10 mouse cellular contexts compared by ENCODE assay signal in the genomic region with DNA sequence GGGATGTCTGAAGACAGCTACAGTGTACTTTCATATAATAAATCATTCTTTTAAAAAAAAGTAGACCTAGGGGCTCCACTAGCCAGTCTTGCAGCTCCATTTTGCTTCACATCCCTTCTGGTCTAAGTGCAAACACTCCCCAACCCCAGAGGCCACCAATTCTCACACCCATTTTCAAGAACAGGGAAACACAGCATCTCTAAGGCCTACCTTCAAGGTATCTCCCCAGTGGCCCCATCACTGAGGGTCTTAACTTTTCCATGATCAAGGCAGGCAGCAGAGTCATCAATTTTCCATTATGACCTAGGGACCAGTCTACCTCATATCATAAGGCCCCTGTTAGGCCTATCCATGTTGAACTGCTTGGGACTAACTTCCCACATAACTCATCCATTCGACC. TPM values are rescaled to one million over a fixed set of nuclear protein-coding genes. Genes with fewer than 3 reads are reported as not detected.
A peak's percentile ranks its signal among the peaks of the same experiment; 100 is the strongest.
DNase-seq lines count a peak whose midpoint lies in the region; ATAC-seq lines count a peak whose summit lies in the region.
"Had no signal": no experiment of that assay in that cellular context is flagged by ENCODE, and none has a peak within 500 bp of the region (broad histone marks: within the 10 kb centered on the region; RNA-seq: fewer than 3 reads in every experiment).

No protein-coding gene starts in this region.

- peaks cover 38% of the 10 kb centered on the region for H3K36me3 ChIP-seq in forebrain, embryonic 10.5 days (replicated peaks)
- H3K36me3 ChIP-seq in forebrain, embryonic 16.5 days (ENCODE audit: control insufficient read depth, insufficient read depth), result no peaks in the 10 kb centered on the region
- peaks cover 26% of the 10 kb centered on the region for H3K36me3 ChIP-seq in midbrain, embryonic 10.5 days
- H3K36me3 ChIP-seq in midbrain, embryonic 14.5 days (ENCODE audit: control insufficient read depth, insufficient read depth, low read length), result 0 out of 2 replicates have a peak, but pooled peaks cover 4% of the 10 kb centered on the region
- no peaks in the 10 kb centered on the region for H3K36me3 ChIP-seq in intestine, embryonic 16.5 days (ENCODE audit: control insufficient read depth, insufficient read depth, low read length)
- H3K36me3 ChIP-seq in stomach, embryonic 15.5 days, result peaks cover 5% of the 10 kb centered on the region

- ATAC-seq in forebrain, embryonic 16.5 days, result no peak
- no peak for ATAC-seq in midbrain, embryonic 14.5 days (ENCODE audit: low FRiP score, low TSS enrichment)
- no peak for ATAC-seq in intestine, embryonic 16.5 days
- ATAC-seq in stomach, embryonic 15.5 days (ENCODE audit: insufficient read depth, low FRiP score, low read depth), result no peak

- H3K4me2 ChIP-seq in forebrain, embryonic 16.5 days (ENCODE audit: low read length), result no peak overlapping the region
- H3K4me2 ChIP-seq in midbrain, embryonic 14.5 days (ENCODE audit: low read length), result no peak overlapping the region; the same call in 1 of the 2 replicates
- peak overlapping the region; percentile 66 for H3K4me2 ChIP-seq in intestine, embryonic 16.5 days (ENCODE audit: low read depth, low read length)
- H3K4me2 ChIP-seq in stomach, embryonic 15.5 days, result peak overlapping the region; percentile 50

- peak overlapping the region; percentile 78 for H3K4me3 ChIP-seq in forebrain, embryonic 10.5 days
- no peak overlapping the region for H3K4me3 ChIP-seq in forebrain, embryonic 16.5 days (replicated peaks; ENCODE audit: low read length)
- peak overlapping the region; percentile 85 for H3K4me3 ChIP-seq in midbrain, embryonic 10.5 days
- H3K4me3 ChIP-seq in midbrain, embryonic 14.5 days (replicated peaks; ENCODE audit: low read depth, low read length), result no peak overlapping the region
- peak overlapping the region; percentile 69; the same call in 1 of the 2 replicates for H3K4me3 ChIP-seq in intestine, embryonic 16.5 days (ENCODE audit: low read length)
- peak overlapping the region; percentile 75; the same call in 1 of the 2 replicates for H3K4me3 ChIP-seq in stomach, embryonic 15.5 days (replicated peaks)

- peak overlapping the region; percentile 92 for H3K27ac ChIP-seq in forebrain, embryonic 10.5 days
- H3K27ac ChIP-seq in forebrain, embryonic 16.5 days (ENCODE audit: low read length), result no peak overlapping the region
- H3K27ac ChIP-seq in midbrain, embryonic 10.5 days (replicated peaks), result no peak overlapping the region
- H3K27ac ChIP-seq in midbrain, embryonic 14.5 days (replicated peaks; ENCODE audit: low read depth, low read length), result no peak overlapping the region
- H3K27ac ChIP-seq in intestine, embryonic 16.5 days (ENCODE audit: low read length), result peak overlapping the region; percentile 1; the same call in 1 of the 2 replicates
- H3K27ac ChIP-seq in stomach, embryonic 15.5 days, result peak overlapping the region; percentile 1; the same call in 1 of the 2 replicates

- peaks cover 28% of the 10 kb centered on the region for H3K4me1 ChIP-seq in forebrain, embryonic 10.5 days
- H3K4me1 ChIP-seq in forebrain, embryonic 16.5 days (replicated peaks; ENCODE audit: control insufficient read depth, insufficient read depth, low read length), result peaks cover 19% of the 10 kb centered on the region
- peaks cover 30% of the 10 kb centered on the region for H3K4me1 ChIP-seq in midbrain, embryonic 10.5 days
- H3K4me1 ChIP-seq in midbrain, embryonic 14.5 days (ENCODE audit: control insufficient read depth, insufficient read depth, low read length), result peaks cover 10% of the 10 kb centered on the region; the same call in 1 of the 2 replicates
- peaks cover 14% of the 10 kb centered on the region for H3K4me1 ChIP-seq in intestine, embryonic 16.5 days (ENCODE audit: control insufficient read depth, insufficient read depth, low read length)
- 0 out of 2 replicates have a peak, but pooled peaks cover 10% of the 10 kb centered on the region for H3K4me1 ChIP-seq in stomach, embryonic 15.5 days

- no peak overlapping the region for H3K9ac ChIP-seq in forebrain, embryonic 16.5 days (replicated peaks; ENCODE audit: low read depth, low read length)
- H3K9ac ChIP-seq in midbrain, embryonic 14.5 days (replicated peaks; ENCODE audit: low read length), result no peak overlapping the region
- peak overlapping the region; percentile 77; the same call in 1 of the 2 replicates for H3K9ac ChIP-seq in intestine, embryonic 16.5 days (ENCODE audit: low read depth, low read length)
- no peak overlapping the region for H3K9ac ChIP-seq in stomach, embryonic 15.5 days

- H3K27me3 ChIP-seq in forebrain, embryonic 10.5 days (ENCODE audit: poor library complexity, severe bottlenecking), result no peaks in the 10 kb centered on the region
- H3K27me3 ChIP-seq in forebrain, embryonic 16.5 days (replicated peaks; ENCODE audit: control insufficient read depth, insufficient read depth, low read length), result no peaks in the 10 kb centered on the region
- no peaks in the 10 kb centered on the region for H3K27me3 ChIP-seq in midbrain, embryonic 10.5 days (ENCODE audit: low read depth, poor library complexity, severe bottlenecking)
- no peaks in the 10 kb centered on the region for H3K27me3 ChIP-seq in midbrain, embryonic 14.5 days (ENCODE audit: control insufficient read depth, insufficient read depth, low read length)
- no peaks in the 10 kb centered on the region for H3K27me3 ChIP-seq in intestine, embryonic 16.5 days (replicated peaks; ENCODE audit: control insufficient read depth, insufficient read depth, low read length)
- H3K27me3 ChIP-seq in stomach, embryonic 15.5 days (replicated peaks), result no peaks in the 10 kb centered on the region

- no peak for DNase-seq in forebrain, embryonic 10.5 days (ENCODE audit: extremely low spot score, low spot score)
- DNase-seq in midbrain, embryonic 10.5 days (ENCODE audit: low spot score), result no peak
- DNase-seq in midbrain, embryonic 14.5 days, result no peak
- DNase-seq in adrenal gland, postnatal 10 days, result no peak
- no peak for DNase-seq in thymus, postnatal 14 days
- DNase-seq: adrenal gland, postnatal 36 days; kidney, postnatal 14 days had no signal

- 22% methylated on average over 1 of the region's 1 CpGs for WGBS in forebrain, embryonic 10.5 days
- WGBS in forebrain, embryonic 16.5 days, result 46% methylated on average over 1 of the region's 1 CpGs
- 35% methylated on average over 1 of the region's 1 CpGs for WGBS in midbrain, embryonic 10.5 days
- 54% methylated on average over 1 of the region's 1 CpGs for WGBS in midbrain, embryonic 14.5 days
- WGBS in intestine, embryonic 16.5 days, result 47% methylated on average over 1 of the region's 1 CpGs
- WGBS in stomach, embryonic 15.5 days, result 26% methylated on average over 1 of the region's 1 CpGs

- H3K9me3 ChIP-seq in forebrain, embryonic 10.5 days, result no peaks in the 10 kb centered on the region
- H3K9me3 ChIP-seq in forebrain, embryonic 16.5 days (ENCODE audit: control insufficient read depth, low read length), result no peaks in the 10 kb centered on the region
- H3K9me3 ChIP-seq in midbrain, embryonic 10.5 days (replicated peaks), result no peaks in the 10 kb centered on the region
- no peaks in the 10 kb centered on the region for H3K9me3 ChIP-seq in midbrain, embryonic 14.5 days (ENCODE audit: control insufficient read depth, low read length)
- H3K9me3 ChIP-seq in intestine, embryonic 16.5 days (ENCODE audit: control insufficient read depth, low read length), result no peaks in the 10 kb centered on the region
- H3K9me3 ChIP-seq in stomach, embryonic 15.5 days, result no peaks in the 10 kb centered on the region

RNA-seq across cellular contexts. Expression of a gene that starts 2.0 kb away (rescaled TPM):
- polyA plus RNA-seq in forebrain, embryonic 10.5 days (2016; fragmentation: Nextera tagmentation; extraction: Ambion mirVana), result 193 and 194 TPM in 2 replicates
- polyA plus RNA-seq in forebrain, embryonic 16.5 days (2015; fragmentation: Nextera tagmentation; extraction: Ambion mirVana), result 51.3 and 52.3 TPM in 2 replicates
- polyA plus RNA-seq in midbrain, embryonic 10.5 days (2016; fragmentation: Nextera tagmentation; extraction: Ambion mirVana), result 144 and 164 TPM in 2 replicates
- 26.4 and 28.6 TPM in 2 replicates for polyA plus RNA-seq in midbrain, embryonic 14.5 days (2014; fragmentation: Nextera tagmentation; extraction: Ambion mirVana)
- polyA plus RNA-seq in intestine, embryonic 16.5 days (2015; fragmentation: Nextera tagmentation; extraction: Ambion mirVana), result 82.2 and 90.6 TPM in 2 replicates
- polyA plus RNA-seq in stomach, embryonic 15.5 days (2015; fragmentation: Nextera tagmentation; extraction: Ambion mirVana), result 68.5 and 74.6 TPM in 2 replicates
- total RNA-seq in adrenal gland, postnatal 10 days (2021), result 10 to 100 TPM; 19.1 to 24.8 TPM

RNA-seq across cellular contexts. Expression of a gene that starts 22.1 kb away (rescaled TPM):
- polyA plus RNA-seq in forebrain, embryonic 10.5 days (2016; fragmentation: Nextera tagmentation; extraction: Ambion mirVana), result 91.4 and 91.8 TPM in 2 replicates
- 81.9 and 86.4 TPM in 2 replicates for polyA plus RNA-seq in forebrain, embryonic 16.5 days (2015; fragmentation: Nextera tagmentation; extraction: Ambion mirVana)
- polyA plus RNA-seq in midbrain, embryonic 10.5 days (2016; fragmentation: Nextera tagmentation; extraction: Ambion mirVana), result 83.5 and 87.8 TPM in 2 replicates
- polyA plus RNA-seq in midbrain, embryonic 14.5 days (2014; fragmentation: Nextera tagmentation; extraction: Ambion mirVana), result 82.2 and 84.0 TPM in 2 replicates
- 79.6 and 81.1 TPM in 2 replicates for polyA plus RNA-seq in intestine, embryonic 16.5 days (2015; fragmentation: Nextera tagmentation; extraction: Ambion mirVana)
- polyA plus RNA-seq in stomach, embryonic 15.5 days (2015; fragmentation: Nextera tagmentation; extraction: Ambion mirVana), result 67.4 and 68.2 TPM in 2 replicates
- 10 to 100 TPM; 35.3 to 43.3 TPM for total RNA-seq in adrenal gland, postnatal 10 days (2021)

RNA-seq across cellular contexts. Expression of a gene that starts 48.2 kb away (rescaled TPM):
- polyA plus RNA-seq in forebrain, embryonic 10.5 days (2016; fragmentation: Nextera tagmentation; extraction: Ambion mirVana), result 0.97 and 1.2 TPM in 2 replicates
- polyA plus RNA-seq in forebrain, embryonic 16.5 days (2015; fragmentation: Nextera tagmentation; extraction: Ambion mirVana), result 0.80 and 1.4 TPM in 2 replicates
- 0.79 and 0.85 TPM in 2 replicates for polyA plus RNA-seq in midbrain, embryonic 10.5 days (2016; fragmentation: Nextera tagmentation; extraction: Ambion mirVana)
- 1.3 TPM in 2 replicates for polyA plus RNA-seq in midbrain, embryonic 14.5 days (2014; fragmentation: Nextera tagmentation; extraction: Ambion mirVana)
- polyA plus RNA-seq in intestine, embryonic 16.5 days (2015; fragmentation: Nextera tagmentation; extraction: Ambion mirVana), result 5.3 and 7.8 TPM in 2 replicates
- 1.8 and 2.4 TPM in 2 replicates for polyA plus RNA-seq in stomach, embryonic 15.5 days (2015; fragmentation: Nextera tagmentation; extraction: Ambion mirVana)
- 1 to 10 TPM; 1.2 to 3.7 TPM for total RNA-seq in adrenal gland, postnatal 10 days (2021)

Comparison
In these comparisons a context has a peak if more than half of its experiments do, and no peak if none do; other contexts are left out.
1. H3K27ac ChIP-seq: peak in forebrain, embryonic 10.5 days (single experiment), intestine, embryonic 16.5 days (single experiment) and stomach, embryonic 15.5 days (single experiment); none in forebrain, embryonic 16.5 days (single experiment), midbrain, embryonic 10.5 days (single experiment) and midbrain, embryonic 14.5 days (single experiment).
2. H3K4me3 ChIP-seq: peak in forebrain, embryonic 10.5 days (single experiment), midbrain, embryonic 10.5 days (single experiment), intestine, embryonic 16.5 days (single experiment) and stomach, embryonic 15.5 days (single experiment); none in forebrain, embryonic 16.5 days (single experiment) and midbrain, embryonic 14.5 days (single experiment).
3. H3K4me2 ChIP-seq: peak in intestine, embryonic 16.5 days (single experiment) and stomach, embryonic 15.5 days (single experiment); none in forebrain, embryonic 16.5 days (single experiment) and midbrain, embryonic 14.5 days (single experiment).